17 mouse cellular contexts compared by ENCODE assay signal in the genomic region with DNA sequence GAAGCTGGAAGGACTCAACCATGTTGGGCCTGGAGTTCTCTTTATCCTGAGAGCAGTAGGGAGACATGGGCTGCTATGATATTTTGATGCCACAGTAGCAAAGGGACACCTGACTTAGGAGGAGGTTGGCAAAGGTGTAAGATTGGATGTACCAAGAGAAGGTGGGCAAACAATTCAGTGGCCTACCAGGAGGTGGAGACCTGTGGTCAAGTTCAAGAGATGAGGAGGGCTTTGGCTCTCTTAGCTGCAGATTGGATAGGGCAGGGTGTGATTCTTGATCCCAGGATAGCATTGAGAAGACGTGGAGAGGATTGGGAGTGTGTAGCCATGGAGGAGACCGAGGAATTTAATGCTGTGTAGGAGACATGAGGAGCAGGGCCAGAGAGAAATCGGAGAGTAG. TPM values are rescaled to one million over a fixed set of nuclear protein-coding genes. Genes with fewer than 3 reads are reported as not detected.
"Had no signal": no experiment of that assay in that cellular context is flagged by ENCODE, and none has a peak within 500 bp of the region (broad histone marks: within the 10 kb centered on the region; RNA-seq: fewer than 3 reads in every experiment).

No protein-coding gene starts in this region.

- H3K9me3 ChIP-seq: limb, embryonic 15.5 days; liver, embryonic 12.5 days; lung, embryonic 15.5 days; megakaryocyte, embryonic 14.5 days; midbrain, embryonic 15.5 days had no signal

- H3K27ac ChIP-seq: limb, embryonic 15.5 days; liver, embryonic 12.5 days; lung, embryonic 15.5 days; midbrain, embryonic 15.5 days had no signal

- H3K4me1 ChIP-seq: liver, embryonic 12.5 days; megakaryocyte, embryonic 14.5 days had no signal

- ATAC-seq: liver, embryonic 12.5 days; midbrain, embryonic 15.5 days had no signal

- DNase-seq: kidney, adult 2 months; kidney, postnatal 36 days; left cerebral cortex, postnatal 4 days; lung, postnatal 4 days; right cerebral cortex, adult 18-20 months; right cerebral cortex, postnatal 25 days; thymus, postnatal 4 days had no signal

- H3K4me2 ChIP-seq: limb, embryonic 15.5 days; liver, embryonic 12.5 days; lung, embryonic 15.5 days; midbrain, embryonic 11.5 days; midbrain, embryonic 15.5 days had no signal

- H3K27me3 ChIP-seq: limb, embryonic 15.5 days; lung, embryonic 15.5 days; midbrain, embryonic 15.5 days had no signal

- H3K36me3 ChIP-seq: limb, embryonic 15.5 days; liver, embryonic 12.5 days; lung, embryonic 15.5 days; midbrain, embryonic 15.5 days had no signal

- H3K4me3 ChIP-seq: limb, embryonic 15.5 days; liver, embryonic 12.5 days; lung, embryonic 15.5 days; megakaryocyte, embryonic 14.5 days; midbrain, embryonic 15.5 days had no signal

- H3K9ac ChIP-seq: limb, embryonic 15.5 days; liver, embryonic 12.5 days; lung, embryonic 15.5 days; midbrain, embryonic 15.5 days had no signal

RNA-seq across cellular contexts. Expression of a gene that starts 24.8 kb away (rescaled TPM):
- polyA plus RNA-seq: kidney, adult 2 months; limb, embryonic 15.5 days; liver, embryonic 12.5 days; liver, embryonic 16.5 days; neural tube, embryonic 14.5 days; small intestine, adult 2 months; stomach, embryonic 16.5 days had no signal

RNA-seq across cellular contexts. Expression of a gene that starts 30.2 kb away (rescaled TPM):
- polyA plus RNA-seq: liver, embryonic 16.5 days had no signal
